Mouse (Mus musculus) forebrain, embryonic 10.5 days (tissue): ENCODE data around the gene Cog4. TPM values are rescaled to one million over a fixed set of nuclear protein-coding genes. Genes with fewer than 3 reads are reported as not detected.
"Not testable (repeated sequence)": the region's sequence is repeated elsewhere in the genome, so short reads cannot be mapped to it uniquely, and the experiment has no call there.

Experiments
- DNase-seq: peaks from one replicate; pipeline ENCODE4 v3.0.0-alpha.2; 2017; ENCODE audit warnings: low spot score; ENCODE audit errors: extremely low spot score
- H3K27ac ChIP-seq: fragments of 300-500 bp; sonication (generic); 2 replicates; pipeline ENCODE4 v1.5.1; 2016; ENCODE audit warnings: mild to moderate bottlenecking
- H3K27me3 ChIP-seq: fragments of 300-500 bp; sonication (generic); 2 replicates; pipeline ENCODE4 v1.6.1; 2016; ENCODE audit warnings: mild to moderate bottlenecking; ENCODE audit not compliant: poor library complexity, severe bottlenecking
- H3K36me3 ChIP-seq: fragments of 300-500 bp; sonication (generic); replicated peaks from 2 replicates; pipeline ENCODE4 v1.6.1; 2016; ENCODE audit warnings: mild to moderate bottlenecking, moderate library complexity
- H3K4me1 ChIP-seq: fragments of 300-500 bp; sonication (generic); 2 replicates; pipeline ENCODE4 v1.6.1; 2016
- H3K4me3 ChIP-seq: fragments of 300-500 bp; sonication (generic); 2 replicates; pipeline ENCODE4 v1.5.1; 2016; ENCODE audit warnings: mild to moderate bottlenecking, moderate library complexity
- H3K9me3 ChIP-seq: fragments of 300-500 bp; sonication (generic); 2 replicates; pipeline ENCODE4 v1.6.1; 2016; ENCODE audit warnings: mild to moderate bottlenecking, moderate library complexity
- WGBS: fragments of 180-500 bp; shearing (Covaris S2); methylation state at CpG from one replicate; pipeline ENCODE4 v1.1.7; 2016; 5-methylcytosine and 5-hydroxymethylcytosine counted together
- polyA plus RNA-seq: library from polyadenylated mRNA; unstranded; fragments of >200 nt; fragmentation: Nextera tagmentation; extraction: Ambion mirVana; gene quantifications from 2 replicates; pipeline ENCODE4 v1.2.1, GENCODE M21; 2016

The Cog4 gene
- polyA plus RNA-seq, 1 experiment from 2014 or later = 73.2 TPM

- peaks cover 24% of the 10 kb centered on the region for H3K4me1 ChIP-seq
- peaks cover 58% of the 10 kb centered on the region for H3K36me3 ChIP-seq
- DNase-seq = no peak
- no peaks in the 10 kb centered on the region for H3K9me3 ChIP-seq
- H3K27ac ChIP-seq = peak overlapping the region; percentile 98
- peak overlapping the region; percentile 72 for H3K4me3 ChIP-seq
- 16% methylated on average over 17 of the region's 17 CpGs for WGBS
- H3K27me3 ChIP-seq = no peaks in the 10 kb centered on the region
These were observed 487 bp upstream of the Cog4 start for GRCm38 (mm10) chr8:110845821-110846404.

- H3K4me1 ChIP-seq = peaks cover 24% of the 10 kb centered on the region
- no peak for DNase-seq
- peak overlapping the region; percentile 72 for H3K4me3 ChIP-seq
- 1% methylated on average over 13 of the region's 13 CpGs for WGBS
- peaks cover 58% of the 10 kb centered on the region for H3K36me3 ChIP-seq
- H3K27me3 ChIP-seq = no peaks in the 10 kb centered on the region
- no peaks in the 10 kb centered on the region for H3K9me3 ChIP-seq
- peak overlapping the region; percentile 98 for H3K27ac ChIP-seq
These were observed 760 bp downstream of the Cog4 start for GRCm38 (mm10) chr8:110847171-110847549.

GRCm38 (mm10) chr8:110847645-110848495 is 1.5 kb downstream of the Cog4 start:
- Histone ChIP-seq H3K27me3 (no peaks in the 10 kb centered on the region), H3K9me3 (no peaks in the 10 kb centered on the region), H3K27ac (no peak overlapping the region), H3K36me3 (peaks cover 58% of the 10 kb centered on the region), H3K4me3 (peak overlapping the region; percentile 72), H3K4me1 (peaks cover 24% of the 10 kb centered on the region)
- WGBS = 65% methylated on average over 14 of the region's 14 CpGs
- no peak for DNase-seq

GRCm38 (mm10) chr8:110851186-110851585 is 4.8 kb downstream of the Cog4 start:
- Histone ChIP-seq H3K4me3 (no peak overlapping the region), H3K27ac (no peak overlapping the region), H3K4me1 (peaks cover 9% of the 10 kb centered on the region), H3K27me3 (no peaks in the 10 kb centered on the region), H3K36me3 (peaks cover 68% of the 10 kb centered on the region), H3K9me3 (no peaks in the 10 kb centered on the region)
- 95% methylated on average over 10 of the region's 10 CpGs for WGBS
- no peak for DNase-seq

- H3K9me3 ChIP-seq, H3K27ac ChIP-seq, H3K4me1 ChIP-seq, H3K27me3 ChIP-seq, H3K4me3 ChIP-seq, DNase-seq: not testable (repeated sequence)
- peaks cover 97% of the 10 kb centered on the region for H3K36me3 ChIP-seq
- 96% methylated on average over 4 of the region's 4 CpGs for WGBS
These were observed 9.7 kb downstream of the Cog4 start for GRCm38 (mm10) chr8:110856073-110856472.

- no peak overlapping the region for H3K27ac ChIP-seq
- H3K4me1 ChIP-seq = no peaks in the 10 kb centered on the region
- 93% methylated on average over 5 of the region's 5 CpGs for WGBS
- DNase-seq = no peak
- no peak overlapping the region for H3K4me3 ChIP-seq
- H3K9me3 ChIP-seq = no peaks in the 10 kb centered on the region
- peaks cover 97% of the 10 kb centered on the region for H3K36me3 ChIP-seq
- H3K27me3 ChIP-seq = no peaks in the 10 kb centered on the region
These were observed 10.5 kb downstream of the Cog4 start for GRCm38 (mm10) chr8:110856760-110857461.

GRCm38 (mm10) chr8:110859651-110860501 is 13.5 kb downstream of the Cog4 start:
- Histone ChIP-seq H3K36me3 (peaks cover 97% of the 10 kb centered on the region), H3K9me3 (no peaks in the 10 kb centered on the region), H3K4me3 (no peak overlapping the region), H3K4me1 (no peaks in the 10 kb centered on the region), H3K27me3 (no peaks in the 10 kb centered on the region), H3K27ac (no peak overlapping the region)
- DNase-seq = no peak
- whole genome bisulfite sequencing = 90% methylated on average over 7 of the region's 7 CpGs

GRCm38 (mm10) chr8:110861347-110862025 is 15.1 kb downstream of the Cog4 start:
- 94% methylated on average over 7 of the region's 7 CpGs for WGBS
- H3K27ac ChIP-seq, H3K4me1 ChIP-seq, H3K27me3 ChIP-seq, H3K4me3 ChIP-seq, DNase-seq, H3K9me3 ChIP-seq: not testable (repeated sequence)
- H3K36me3 ChIP-seq = peaks cover 98% of the 10 kb centered on the region

- no peaks in the 10 kb centered on the region for H3K4me1 ChIP-seq
- H3K27ac ChIP-seq = no peak overlapping the region
- DNase-seq = no peak
- peaks cover 99% of the 10 kb centered on the region for H3K36me3 ChIP-seq
- H3K27me3 ChIP-seq = no peaks in the 10 kb centered on the region
- 97% methylated on average over 2 of the region's 2 CpGs for WGBS
- no peaks in the 10 kb centered on the region for H3K9me3 ChIP-seq
- no peak overlapping the region for H3K4me3 ChIP-seq
These were observed 24.1 kb downstream of the Cog4 start for GRCm38 (mm10) chr8:110870501-110870900.

GRCm38 (mm10) chr8:110877862-110878261 is 31.5 kb downstream of the Cog4 start:
- Histone ChIP-seq H3K27ac (no peak overlapping the region), H3K9me3 (no peaks in the 10 kb centered on the region), H3K27me3 (no peaks in the 10 kb centered on the region), H3K36me3 (peaks cover 99% of the 10 kb centered on the region), H3K4me1 (no peaks in the 10 kb centered on the region), H3K4me3 (no peak overlapping the region)
- WGBS = 94% methylated on average over 4 of the region's 4 CpGs
- no peak for DNase-seq

- Histone ChIP-seq H3K4me1 (no peaks in the 10 kb centered on the region), H3K36me3 (peaks cover 99% of the 10 kb centered on the region), H3K27me3 (no peaks in the 10 kb centered on the region), H3K4me3 (no peak overlapping the region), H3K27ac (no peak overlapping the region), H3K9me3 (no peaks in the 10 kb centered on the region)
- no peak for DNase-seq
- WGBS = 96% methylated on average over 10 of the region's 10 CpGs
These were observed 35.4 kb downstream of the Cog4 start for GRCm38 (mm10) chr8:110881741-110882310.

GRCm38 (mm10) chr8:110883824-110884223 is 37.4 kb downstream of the Cog4 start:
- WGBS = 94% methylated on average over 18 of the region's 18 CpGs

More at GRCm38 (mm10) chr8:110883824-110884223, 37.4 kb downstream of the Cog4 start:
- DNase-seq = no peak
- Histone ChIP-seq H3K27me3 (no peaks in the 10 kb centered on the region), H3K36me3 (peaks cover 100% of the 10 kb centered on the region), H3K27ac (no peak overlapping the region), H3K4me1 (no peaks in the 10 kb centered on the region), H3K9me3 (no peaks in the 10 kb centered on the region), H3K4me3 (no peak overlapping the region)
